Mouse (Mus musculus) megakaryocyte, embryonic 14.5 days (primary cell): ENCODE data around the gene Ptprn2.

ENCODE experiments used
- FLI1 ChIP-seq: IDR thresholded peaks from 2 replicates; pipeline ENCODE4 v1.6.1; 2012; ENCODE audit warnings: low read length, inconsistent platforms, mixed read lengths
- GATA1 ChIP-seq: IDR thresholded peaks from 3 replicates; pipeline ENCODE4 v1.6.1; 2012; ENCODE audit warnings: mixed read lengths, low read length, inconsistent platforms, borderline replicate concordance

- TF ChIP-seq FLI1 (no peak), GATA1 (no peak)
Measured at GRCm38 (mm10) chr12:117221909-117222308, 736.4 kb downstream of the Ptprn2 start.
